Mouse (Mus musculus): ENCODE data around the gene Neurl1a. TPM values are rescaled to one million over a fixed set of nuclear protein-coding genes. Genes with fewer than 3 reads are reported as not detected.

Gene Neurl1a
- polyA plus RNA-seq, 1 experiment from 2014 or later = 4.5 TPM

- Histone ChIP-seq H3K4me1 (replicated peaks; ENCODE audit: control insufficient read depth, insufficient read depth, low read length) (peaks cover 2% of the 10 kb centered on the region; the same call in 1 of the 2 replicates), H3K4me3 (ENCODE audit: low read depth, low read length) (no peak overlapping the region), H3K9me3 (ENCODE audit: control insufficient read depth, low read length) (no peaks in the 10 kb centered on the region), H3K9ac (ENCODE audit: low read depth, low read length) (no peak overlapping the region), H3K4me2 (no peak overlapping the region), H3K36me3 (ENCODE audit: control insufficient read depth, insufficient read depth, low read length) (no peaks in the 10 kb centered on the region), H3K27ac (ENCODE audit: low read depth, low read length) (no peak overlapping the region), H3K27me3 (replicated peaks; ENCODE audit: control insufficient read depth, insufficient read depth, low read length) (peaks cover 31% of the 10 kb centered on the region)
- DNase-seq (ENCODE audit: low spot score) (no peak), ATAC-seq (replicated peaks; ENCODE audit: low FRiP score) (no peak)
- 75% methylated on average over 16 of the region's 16 CpGs for WGBS
Observed at GRCm38 (mm10) chr19:47248906-47249568, 70.4 kb downstream of the Neurl1a start.

- Histone ChIP-seq H3K27me3 (replicated peaks; ENCODE audit: control insufficient read depth, insufficient read depth, low read length) (peaks cover 38% of the 10 kb centered on the region), H3K9ac (ENCODE audit: low read depth, low read length) (no peak overlapping the region), H3K4me3 (ENCODE audit: low read depth, low read length) (no peak overlapping the region), H3K36me3 (ENCODE audit: control insufficient read depth, insufficient read depth, low read length) (no peaks in the 10 kb centered on the region), H3K9me3 (ENCODE audit: control insufficient read depth, low read length) (no peaks in the 10 kb centered on the region), H3K27ac (ENCODE audit: low read depth, low read length) (no peak overlapping the region), H3K4me1 (replicated peaks; ENCODE audit: control insufficient read depth, insufficient read depth, low read length) (peaks cover 2% of the 10 kb centered on the region; the same call in 1 of the 2 replicates), H3K4me2 (no peak overlapping the region)
- WGBS = 74% methylated on average over 6 of the region's 6 CpGs
- ATAC-seq (replicated peaks; ENCODE audit: low FRiP score) (no peak), DNase-seq (ENCODE audit: low spot score) (no peak)
Observed at GRCm38 (mm10) chr19:47250931-47251330, 72.3 kb downstream of the Neurl1a start.

GRCm38 (mm10) chr19:47253053-47253628 is 74.5 kb downstream of the Neurl1a start:
- H3K4me2 ChIP-seq = peak overlapping the region; percentile 63
- 4% methylated on average over 89 of the region's 90 CpGs for WGBS
- no peak for DNase-seq (ENCODE audit: low spot score)
- H3K9me3 ChIP-seq (ENCODE audit: control insufficient read depth, low read length) = no peaks in the 10 kb centered on the region
- peaks cover 38% of the 10 kb centered on the region for H3K27me3 ChIP-seq (replicated peaks; ENCODE audit: control insufficient read depth, insufficient read depth, low read length)
- peak overlapping the region; percentile 43 for H3K4me3 ChIP-seq (ENCODE audit: low read depth, low read length)
- ATAC-seq (replicated peaks; ENCODE audit: low FRiP score) = no peak
- no peaks in the 10 kb centered on the region for H3K36me3 ChIP-seq (ENCODE audit: control insufficient read depth, insufficient read depth, low read length)
- peaks cover 2% of the 10 kb centered on the region; the same call in 1 of the 2 replicates for H3K4me1 ChIP-seq (replicated peaks; ENCODE audit: control insufficient read depth, insufficient read depth, low read length)
- H3K27ac ChIP-seq (ENCODE audit: low read depth, low read length) = no peak overlapping the region
- H3K9ac ChIP-seq (ENCODE audit: low read depth, low read length) = no peak overlapping the region

GRCm38 (mm10) chr19:47255036-47255435 is 76.4 kb downstream of the Neurl1a start:
- Histone ChIP-seq H3K27ac (ENCODE audit: low read depth, low read length) (no peak overlapping the region), H3K9ac (ENCODE audit: low read depth, low read length) (no peak overlapping the region), H3K4me2 (no peak overlapping the region), H3K27me3 (replicated peaks; ENCODE audit: control insufficient read depth, insufficient read depth, low read length) (peaks cover 38% of the 10 kb centered on the region), H3K4me1 (replicated peaks; ENCODE audit: control insufficient read depth, insufficient read depth, low read length) (peaks cover 2% of the 10 kb centered on the region), H3K4me3 (ENCODE audit: low read depth, low read length) (no peak overlapping the region), H3K9me3 (ENCODE audit: control insufficient read depth, low read length) (no peaks in the 10 kb centered on the region), H3K36me3 (ENCODE audit: control insufficient read depth, insufficient read depth, low read length) (no peaks in the 10 kb centered on the region)
- no peak for DNase-seq (ENCODE audit: low spot score)
- 70% methylated on average over 2 of the region's 2 CpGs for WGBS
- no peak for ATAC-seq (replicated peaks; ENCODE audit: low FRiP score)

- no peak for DNase-seq (ENCODE audit: low spot score)
- Histone ChIP-seq H3K4me2 (no peak overlapping the region), H3K36me3 (ENCODE audit: control insufficient read depth, insufficient read depth, low read length) (no peaks in the 10 kb centered on the region), H3K9ac (ENCODE audit: low read depth, low read length) (no peak overlapping the region), H3K27me3 (replicated peaks; ENCODE audit: control insufficient read depth, insufficient read depth, low read length) (peaks cover 37% of the 10 kb centered on the region), H3K4me1 (replicated peaks; ENCODE audit: control insufficient read depth, insufficient read depth, low read length) (peaks cover 2% of the 10 kb centered on the region), H3K27ac (ENCODE audit: low read depth, low read length) (no peak overlapping the region), H3K4me3 (ENCODE audit: low read depth, low read length) (no peak overlapping the region), H3K9me3 (ENCODE audit: control insufficient read depth, low read length) (no peaks in the 10 kb centered on the region)
- ATAC-seq (replicated peaks; ENCODE audit: low FRiP score) = no peak
- 51% methylated on average over 6 of the region's 6 CpGs for WGBS
Observed at GRCm38 (mm10) chr19:47255919-47256318, 77.3 kb downstream of the Neurl1a start.

- Histone ChIP-seq H3K4me2 (no peak overlapping the region), H3K4me1 (replicated peaks; ENCODE audit: control insufficient read depth, insufficient read depth, low read length) (no peaks in the 10 kb centered on the region; the same call in 1 of the 2 replicates), H3K9ac (ENCODE audit: low read depth, low read length) (no peak overlapping the region), H3K9me3 (ENCODE audit: control insufficient read depth, low read length) (no peaks in the 10 kb centered on the region), H3K27me3 (replicated peaks; ENCODE audit: control insufficient read depth, insufficient read depth, low read length) (peaks cover 2% of the 10 kb centered on the region), H3K36me3 (ENCODE audit: control insufficient read depth, insufficient read depth, low read length) (no peaks in the 10 kb centered on the region), H3K27ac (ENCODE audit: low read depth, low read length) (no peak overlapping the region), H3K4me3 (ENCODE audit: low read depth, low read length) (no peak overlapping the region)
- ATAC-seq (replicated peaks; ENCODE audit: low FRiP score) (peak; percentile 40; the same call in 1 of the 2 replicates), DNase-seq (ENCODE audit: low spot score) (no peak)
- WGBS = 6% methylated on average over 5 of the region's 5 CpGs
Observed at GRCm38 (mm10) chr19:47259581-47259980, 81.0 kb downstream of the Neurl1a start.

GRCm38 (mm10) chr19:47261196-47261595 is 82.6 kb downstream of the Neurl1a start:
- H3K9ac ChIP-seq (ENCODE audit: low read depth, low read length) = no peak overlapping the region
- H3K4me3 ChIP-seq (ENCODE audit: low read depth, low read length) = no peak overlapping the region
- no peaks in the 10 kb centered on the region for H3K36me3 ChIP-seq (ENCODE audit: control insufficient read depth, insufficient read depth, low read length)
- 82% methylated on average over 8 of the region's 8 CpGs for WGBS
- H3K4me2 ChIP-seq = no peak overlapping the region
- no peak for ATAC-seq (replicated peaks; ENCODE audit: low FRiP score)
- H3K27me3 ChIP-seq (replicated peaks; ENCODE audit: control insufficient read depth, insufficient read depth, low read length) = no peaks in the 10 kb centered on the region
- H3K9me3 ChIP-seq (ENCODE audit: control insufficient read depth, low read length) = no peaks in the 10 kb centered on the region
- DNase-seq (ENCODE audit: low spot score) = no peak
- H3K4me1 ChIP-seq (replicated peaks; ENCODE audit: control insufficient read depth, insufficient read depth, low read length) = no peaks in the 10 kb centered on the region; the same call in 1 of the 2 replicates
- H3K27ac ChIP-seq (ENCODE audit: low read depth, low read length) = no peak overlapping the region

- Histone ChIP-seq H3K4me1 (replicated peaks; ENCODE audit: control insufficient read depth, insufficient read depth, low read length) (no peaks in the 10 kb centered on the region; the same call in 1 of the 2 replicates), H3K9ac (ENCODE audit: low read depth, low read length) (no peak overlapping the region), H3K27ac (ENCODE audit: low read depth, low read length) (no peak overlapping the region), H3K27me3 (replicated peaks; ENCODE audit: control insufficient read depth, insufficient read depth, low read length) (no peaks in the 10 kb centered on the region), H3K4me3 (ENCODE audit: low read depth, low read length) (no peak overlapping the region), H3K36me3 (ENCODE audit: control insufficient read depth, insufficient read depth, low read length) (peaks cover 13% of the 10 kb centered on the region; the same call in 1 of the 2 replicates), H3K9me3 (ENCODE audit: control insufficient read depth, low read length) (no peaks in the 10 kb centered on the region), H3K4me2 (no peak overlapping the region)
- DNase-seq (ENCODE audit: low spot score) = no peak
- no peak for ATAC-seq (replicated peaks; ENCODE audit: low FRiP score)
- WGBS = 76% methylated on average over 8 of the region's 8 CpGs
Observed at GRCm38 (mm10) chr19:47263621-47264020, 85.0 kb downstream of the Neurl1a start.
